Mouse (Mus musculus) E14TG2a.4 (cell line): ENCODE results near the gene Gm10358.
A peak's percentile ranks its signal among the peaks of the same experiment; 100 is the strongest.
"Not testable (repeated sequence)": the region's sequence is repeated elsewhere in the genome, so short reads cannot be mapped to it uniquely, and the experiment has no call there.

ENCODE experiments used
- H3K27me3 ChIP-seq: 2 replicates; pipeline ENCODE4 v1.6.1; 2014; ENCODE audit warnings: low read length, control low read depth; ENCODE audit not compliant: insufficient read depth
- H3K36me3 ChIP-seq: 2 replicates; pipeline ENCODE4 v1.6.1; 2014; ENCODE audit warnings: low read length, control low read depth; ENCODE audit not compliant: insufficient read depth
- H3K4me1 ChIP-seq: replicated peaks from 2 replicates; pipeline ENCODE4 v1.6.1; 2014; ENCODE audit warnings: low read depth, low read length, control low read depth
- H3K4me3 ChIP-seq: replicated peaks from 2 replicates; pipeline ENCODE4 v1.5.1; 2014; ENCODE audit warnings: mild to moderate bottlenecking, low read length
- H3K9me3 ChIP-seq: 2 replicates; pipeline ENCODE4 v1.6.1; 2014; ENCODE audit warnings: low read length, control low read depth
- CTCF ChIP-seq: conservative IDR thresholded peaks from 2 replicates; pipeline ENCODE4 v1.5.1; 2014; ENCODE audit warnings: low read length
- NANOG ChIP-seq: IDR thresholded peaks from 2 replicates; pipeline ENCODE4 v1.6.1; 2014; ENCODE audit warnings: borderline replicate concordance, low read length, mixed read lengths
- POU5F1 ChIP-seq: IDR thresholded peaks from 2 replicates; pipeline ENCODE4 v1.6.1; 2014; ENCODE audit warnings: low read length, borderline replicate concordance

The Gm10358 gene

GRCm38 (mm10) chr8:75406489-75406888, at the start of gene Gm10358:
Gm10358 (minus strand) TSS chr8:75406589.
- Histone ChIP-seq H3K4me1 (no peaks in the 10 kb centered on the region), H3K9me3 (no peaks in the 10 kb centered on the region), H3K36me3 (no peaks in the 10 kb centered on the region), H3K27me3 (no peaks in the 10 kb centered on the region), H3K4me3 (no peak within 1 kb of the TSS)
- TF ChIP-seq NANOG: no peak
- no peak for TF ChIP-seq POU5F1
- no peak for TF ChIP-seq CTCF

DNA sequence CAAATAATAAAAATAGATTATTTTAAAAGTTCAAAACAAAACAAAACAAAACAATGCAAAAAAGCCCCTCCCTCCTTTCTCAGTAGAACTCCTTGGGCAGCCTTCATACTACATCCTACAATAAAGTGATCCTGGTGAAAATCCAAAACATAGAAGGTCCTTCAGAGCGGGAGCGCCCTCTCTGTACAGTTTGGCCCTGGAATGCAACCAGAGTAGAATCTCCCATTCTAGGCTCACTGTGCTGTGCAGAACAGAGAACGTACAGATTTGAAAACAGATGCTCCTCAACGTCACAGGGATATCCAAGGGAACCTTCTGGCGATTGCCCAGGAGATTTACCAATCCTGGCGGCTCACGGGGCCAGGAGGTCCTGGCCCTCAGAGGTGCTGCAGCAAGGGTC, 42.0 kb upstream of the Gm10358 start, which contains the start of gene Iqcm:
Gene Iqcm, plus strand, starts transcription at position 301 of the 400 bp plus-strand sequence.
- H3K9me3 ChIP-seq: peaks cover 30% of the 10 kb centered on the region
- no peaks in the 10 kb centered on the region for H3K4me1 ChIP-seq
- TF ChIP-seq NANOG (no peak), POU5F1 (no peak), CTCF (no peak)
- no peaks in the 10 kb centered on the region for H3K36me3 ChIP-seq
- no peaks in the 10 kb centered on the region for H3K27me3 ChIP-seq
- H3K4me3 ChIP-seq: no peak within 1 kb of the TSS

DNA sequence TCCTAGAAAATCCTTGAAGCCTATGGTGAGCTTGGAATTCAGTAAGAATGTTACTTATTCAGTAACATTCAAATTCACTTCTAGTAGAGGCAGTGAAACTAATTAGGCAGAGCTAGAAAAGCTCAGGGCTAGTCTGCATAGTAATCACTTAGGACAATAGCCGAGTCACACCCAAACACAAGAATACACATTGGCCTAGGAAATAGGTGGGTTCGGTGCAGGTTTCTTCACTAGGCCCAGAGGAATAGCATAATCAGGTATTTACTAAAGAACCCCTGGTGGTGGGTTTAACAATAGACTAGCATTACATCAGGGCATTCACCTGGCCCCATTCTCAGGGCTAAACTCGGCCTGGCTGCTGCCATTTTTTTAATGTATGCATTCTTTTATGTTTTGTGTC, 9.3 kb upstream of the Gm10358 start:
- H3K4me1 ChIP-seq, H3K4me3 ChIP-seq, H3K36me3 ChIP-seq, H3K27me3 ChIP-seq: not testable (repeated sequence)
- peaks cover 30% of the 10 kb centered on the region for H3K9me3 ChIP-seq
- peak; percentile 34; the same call in 1 of the 2 replicates for TF ChIP-seq NANOG

- no peak for TF ChIP-seq CTCF
- no peak for TF ChIP-seq NANOG
- TF ChIP-seq POU5F1: no peak
Observed at GRCm38 (mm10) chr8:75384770-75385290, 21.6 kb downstream of the Gm10358 start.

GRCm38 (mm10) chr8:75375530-75376123, 30.8 kb downstream of the Gm10358 start:
- Histone ChIP-seq H3K9me3 (no peaks in the 10 kb centered on the region), H3K36me3 (no peaks in the 10 kb centered on the region), H3K27me3 (no peaks in the 10 kb centered on the region), H3K4me3 (no peak overlapping the region), H3K4me1 (no peaks in the 10 kb centered on the region)
- TF ChIP-seq NANOG: no peak
- no peak for TF ChIP-seq POU5F1
- TF ChIP-seq CTCF: no peak

More at GRCm38 (mm10) chr8:75384770-75385290, 21.6 kb downstream of the Gm10358 start:
- Histone ChIP-seq H3K4me1 (no peaks in the 10 kb centered on the region), H3K27me3 (no peaks in the 10 kb centered on the region), H3K4me3 (no peak overlapping the region), H3K9me3 (peaks cover 27% of the 10 kb centered on the region), H3K36me3 (no peaks in the 10 kb centered on the region)

- TF ChIP-seq CTCF (no peak), NANOG (no peak), POU5F1 (no peak)
- Histone ChIP-seq H3K36me3 (no peaks in the 10 kb centered on the region), H3K27me3 (no peaks in the 10 kb centered on the region), H3K4me3 (no peak overlapping the region), H3K4me1 (no peaks in the 10 kb centered on the region), H3K9me3 (peaks cover 23% of the 10 kb centered on the region)
Observed at GRCm38 (mm10) chr8:75372006-75372405, 34.4 kb downstream of the Gm10358 start.
